Mouse (Mus musculus): ENCODE results near the gene Kpna1. TPM values are rescaled to one million over a fixed set of nuclear protein-coding genes. Genes with fewer than 3 reads are reported as not detected.
A peak's percentile ranks its signal among the peaks of the same experiment; 100 is the strongest.
"Not testable (repeated sequence)": the region's sequence is repeated elsewhere in the genome, so short reads cannot be mapped to it uniquely, and the experiment has no call there.

Gene Kpna1
- total RNA-seq, 2 experiments from 2014 or later = 132 to 157 TPM

DNA sequence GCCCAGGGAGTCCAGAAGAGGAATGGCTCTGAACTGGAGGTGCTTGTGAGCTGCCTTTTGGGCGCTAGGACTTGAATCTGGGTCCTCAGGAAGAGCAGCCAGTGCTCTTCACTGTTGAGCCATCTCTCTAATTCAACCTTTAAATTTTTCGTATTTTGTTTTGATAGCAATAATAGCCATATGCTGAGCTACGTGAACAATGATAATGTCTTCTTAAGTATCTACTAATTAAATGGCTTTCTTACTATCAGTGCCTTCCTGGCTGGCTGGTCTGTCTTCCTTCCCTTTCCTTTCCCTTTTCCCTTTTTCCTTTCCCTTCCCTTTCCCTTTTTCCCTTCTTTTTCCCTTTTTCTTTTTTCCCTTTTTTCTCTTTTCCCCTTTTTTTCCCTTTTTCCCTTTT, 29.8 kb downstream of the Kpna1 start:
- H3K4me3 ChIP-seq = no peak overlapping the region
- intact Hi-C loops (cut with DNase I) = no loop called here
- no peak for TF ChIP-seq CTCF (IDR thresholded peaks at IDR 0.05)

GRCm38 (mm10) chr16:36016335-36016734, 37.8 kb downstream of the Kpna1 start:
- no peak for TF ChIP-seq CTCF (IDR thresholded peaks at IDR 0.05)
- no peak overlapping the region for H3K27ac ChIP-seq
- intact Hi-C loops (cut with DNase I) = no loop called here

More for the DNA sequence above, 29.8 kb downstream of the Kpna1 start:
- H3K27ac ChIP-seq = no peak overlapping the region
- no peak for DNase-seq (ENCODE audit: extremely low spot score in 1 of 2, low spot score in 2 of 2)

GRCm38 (mm10) chr16:36028120-36028519, 49.6 kb downstream of the Kpna1 start:
- not testable (repeated sequence) for H3K27ac ChIP-seq; DNase-seq (ENCODE audit: extremely low spot score in 1 of 2, low spot score in 2 of 2); H3K4me3 ChIP-seq
- intact Hi-C loops (cut with DNase I) = loop anchor here (5.0 kb wide), 1 partner anchor 809 kb away; no protein-coding TSS in a partner anchor

More at GRCm38 (mm10) chr16:36016335-36016734, 37.8 kb downstream of the Kpna1 start:
- no peak overlapping the region for H3K4me3 ChIP-seq
- DNase-seq (ENCODE audit: extremely low spot score in 1 of 2, low spot score in 2 of 2) = no peak

GRCm38 (mm10) chr16:36040640-36041624, 62.4 kb downstream of the Kpna1 start, which contains the start of gene Wdr5b:
Gene Wdr5b (plus strand): TSS chr16:36041190.
- Histone ChIP-seq H3K27ac (peak within 1 kb of the TSS; percentile 65), H3K4me3 (peak within 1 kb of the TSS; percentile 53)
- TF ChIP-seq CTCF (IDR thresholded peaks at IDR 0.05) = no peak
- intact Hi-C loops (cut with DNase I) = loop anchor here (5.0 to 10.0 kb wide), 2 partner anchors 784 to 971 kb away; partner anchors contain the start of genes Iqcb1 and Polq
- DNase-seq (ENCODE audit: extremely low spot score in 1 of 2, low spot score in 2 of 2) = peak; percentile 89 to 90

GRCm38 (mm10) chr16:36041625-36042020, 63.1 kb downstream of the Kpna1 start:
- intact Hi-C loops (cut with DNase I) = loop anchor here (2.0 to 10.0 kb wide), 3 partner anchors 29 to 971 kb away; partner anchors contain the start of genes Ccdc58, Fam162a, Iqcb1 and Polq
- TF ChIP-seq CTCF (IDR thresholded peaks at IDR 0.05) = no peak
- peak overlapping the region; percentile 65 for H3K27ac ChIP-seq
- DNase-seq (ENCODE audit: extremely low spot score in 1 of 2, low spot score in 2 of 2) = no peak
- peak overlapping the region; percentile 53 for H3K4me3 ChIP-seq

GRCm38 (mm10) chr16:36043073-36043472, 64.5 kb downstream of the Kpna1 start:
- intact Hi-C loops (cut with DNase I) = loop anchor here (2.0 to 10.0 kb wide), 3 partner anchors 28 to 969 kb away; partner anchors contain the start of genes Ccdc58, Fam162a, Iqcb1 and Polq
- no peak for TF ChIP-seq CTCF (IDR thresholded peaks at IDR 0.05)
- no peak for DNase-seq (ENCODE audit: extremely low spot score in 1 of 2, low spot score in 2 of 2)
- no peak overlapping the region for H3K4me3 ChIP-seq
- H3K27ac ChIP-seq = no peak overlapping the region

DNA sequence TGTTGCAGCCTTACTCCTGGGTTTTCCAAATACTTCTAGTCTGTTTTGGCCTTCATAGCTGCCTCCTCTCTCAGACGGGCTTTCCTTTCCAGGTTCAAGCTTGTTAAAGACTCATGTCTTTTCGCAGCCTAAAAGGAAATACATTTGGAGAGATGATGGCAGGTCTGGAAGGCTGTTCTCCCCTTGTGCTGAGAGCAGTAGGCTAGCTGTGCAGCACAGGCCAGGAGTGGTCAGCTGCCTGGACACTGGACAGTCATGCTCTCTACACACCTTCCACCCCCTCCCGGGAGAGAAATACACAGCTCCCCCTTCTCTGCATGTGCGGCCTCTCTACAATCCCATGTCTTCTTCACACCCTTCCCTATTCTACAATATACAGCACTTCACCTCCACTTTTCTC, 65.4 kb downstream of the Kpna1 start:
- no peak overlapping the region for H3K27ac ChIP-seq
- intact Hi-C loops (cut with DNase I) = loop anchor here (2.0 to 10.0 kb wide), 3 partner anchors 27 to 968 kb away; partner anchors contain the start of genes Ccdc58, Fam162a, Iqcb1 and Polq
- no peak overlapping the region for H3K4me3 ChIP-seq
- TF ChIP-seq CTCF (IDR thresholded peaks at IDR 0.05) = no peak
- DNase-seq (ENCODE audit: extremely low spot score in 1 of 2, low spot score in 2 of 2) = no peak

- intact Hi-C loops (cut with DNase I) = loop anchor here (10.0 kb wide), 1 partner anchor 777 kb away; the partner anchor contains the start of gene Iqcb1
- Histone ChIP-seq H3K4me3 (no peak overlapping the region), H3K27ac (no peak overlapping the region)
- TF ChIP-seq CTCF (IDR thresholded peaks at IDR 0.05) = peak; percentile 23; the same call in 1 of the 2 replicates
- DNase-seq (ENCODE audit: extremely low spot score in 1 of 2, low spot score in 2 of 2) = no peak
Measured at GRCm38 (mm10) chr16:36047538-36047937, 69.0 kb downstream of the Kpna1 start.

DNA sequence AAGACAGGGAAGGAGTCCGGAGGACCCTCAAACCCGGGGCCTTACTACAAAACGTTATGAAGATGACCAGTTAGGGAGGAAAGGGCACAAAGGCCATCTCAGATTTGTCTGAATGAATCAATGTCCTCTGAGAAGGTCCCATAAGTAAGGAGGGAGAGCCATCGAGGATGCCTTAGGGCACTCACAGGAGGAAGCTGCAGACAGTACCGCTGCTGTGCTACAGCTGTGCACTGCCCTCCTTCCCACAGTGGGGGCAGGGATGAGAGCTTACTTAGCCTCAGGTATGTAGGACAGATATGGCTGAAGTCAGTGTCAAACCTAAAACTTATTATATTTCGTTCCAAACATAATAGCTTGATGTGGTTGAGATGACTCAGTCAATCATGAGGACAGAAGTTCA, 72.9 kb downstream of the Kpna1 start:
- intact Hi-C loops (cut with DNase I) = no loop called here
- DNase-seq (ENCODE audit: extremely low spot score in 1 of 2, low spot score in 2 of 2) = no peak
- H3K4me3 ChIP-seq = no peak overlapping the region
- no peak for TF ChIP-seq CTCF (IDR thresholded peaks at IDR 0.05)
- no peak overlapping the region for H3K27ac ChIP-seq

DNA sequence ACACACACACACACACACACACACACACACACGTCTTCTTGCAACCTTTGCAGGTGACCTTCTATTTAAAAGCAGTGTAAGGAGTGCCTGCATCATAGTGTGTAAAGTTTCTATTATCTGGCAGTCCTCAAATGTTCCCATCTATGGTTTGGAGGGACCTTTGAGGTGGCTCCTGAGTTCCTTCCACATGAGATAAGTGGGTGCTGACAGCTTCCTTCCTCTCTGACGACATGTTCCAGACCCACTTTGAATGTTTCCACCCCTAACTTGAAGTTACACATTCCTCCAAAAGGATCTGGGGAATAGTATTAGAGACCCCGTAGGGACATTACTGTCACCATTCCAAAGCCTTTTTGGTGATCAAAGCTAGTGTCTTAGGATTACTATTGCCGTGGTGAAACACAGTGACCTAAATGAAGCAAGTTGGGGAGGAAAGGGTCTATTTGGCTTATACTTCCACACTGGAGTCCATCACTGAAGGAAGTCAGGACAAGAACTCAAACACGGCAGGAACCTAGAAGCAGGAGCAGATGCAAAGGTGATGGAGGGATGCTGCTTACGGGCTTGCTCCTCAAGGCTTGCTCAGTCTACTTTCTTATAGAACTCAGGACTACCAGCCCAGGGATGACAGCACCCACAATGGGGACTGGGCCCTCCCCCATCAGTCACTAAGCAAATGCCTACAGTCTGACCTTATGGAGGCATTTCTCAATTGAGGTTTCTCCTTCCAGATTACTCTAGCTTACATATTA, 75.2 kb downstream of the Kpna1 start:
- Histone ChIP-seq H3K27ac (no peak overlapping the region), H3K4me3 (no peak overlapping the region)
- intact Hi-C loops (cut with DNase I) = no loop called here
- no peak for TF ChIP-seq CTCF (IDR thresholded peaks at IDR 0.05)
- no peak for DNase-seq (ENCODE audit: extremely low spot score in 1 of 2, low spot score in 2 of 2)

DNA sequence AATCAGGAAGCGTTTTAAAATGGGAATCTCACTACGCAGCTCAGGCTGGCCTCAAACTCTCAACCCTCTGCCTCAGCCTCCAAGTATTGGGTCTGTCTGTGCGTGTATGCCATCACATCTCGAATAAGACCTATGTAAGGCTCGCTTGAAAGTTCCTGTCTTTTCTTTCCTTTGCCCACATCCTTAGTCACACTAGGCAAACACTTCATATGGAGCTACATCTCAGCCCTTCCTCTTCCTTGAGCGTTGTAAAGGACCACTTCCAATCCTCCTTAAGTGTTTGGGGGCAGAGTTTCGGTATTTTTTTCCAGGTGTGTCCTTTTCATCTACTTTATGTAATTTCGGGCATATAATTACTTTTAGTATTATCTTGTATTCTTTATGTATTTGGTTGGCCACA, 76.4 kb downstream of the Kpna1 start:
- Histone ChIP-seq H3K4me3 (no peak overlapping the region), H3K27ac (no peak overlapping the region)
- intact Hi-C loops (cut with DNase I) = no loop called here
- no peak for TF ChIP-seq CTCF (IDR thresholded peaks at IDR 0.05)
- no peak for DNase-seq (ENCODE audit: extremely low spot score in 1 of 2, low spot score in 2 of 2)

Measured in left cerebral cortex, adult 2 months (tissue).